Comparison of ENCODE assay signal across 9 mouse cellular contexts in genomic region chr9:106478101-106478500, GRCm38 (mm10). TPM values are rescaled to one million over a fixed set of nuclear protein-coding genes. Genes with fewer than 3 reads are reported as not detected.
DNase-seq lines count a peak whose midpoint lies in the region; ATAC-seq and TF ChIP-seq lines count a peak whose summit lies in the region.
"Had no signal": no experiment of that assay in that cellular context is flagged by ENCODE, and none has a peak within 500 bp of the region (broad histone marks: within the 10 kb centered on the region; RNA-seq: fewer than 3 reads in every experiment).

No protein-coding gene starts in this region.

- 76% methylated on average over 9 of the region's 9 CpGs for WGBS in lung, embryonic 14.5 days
- WGBS in heart, embryonic 13.5 days: 71% methylated on average over 9 of the region's 9 CpGs
- WGBS in liver, embryonic 16.5 days (ENCODE audit: insufficient replicate concordance): 57% methylated on average over 9 of the region's 9 CpGs

- peaks cover 15% of the 10 kb centered on the region for H3K4me1 ChIP-seq in lung, embryonic 14.5 days (ENCODE audit: insufficient read depth)
- H3K4me1 ChIP-seq in heart, embryonic 13.5 days: peaks cover 37% of the 10 kb centered on the region
- H3K4me1 ChIP-seq in liver, embryonic 16.5 days (ENCODE audit: control insufficient read depth, low read depth, low read length): peaks cover 30% of the 10 kb centered on the region

- peak overlapping the region; percentile 63; the same call in 1 of the 2 replicates for H3K9ac ChIP-seq in lung, embryonic 14.5 days
- peak overlapping the region; percentile 85 for H3K9ac ChIP-seq in heart, embryonic 13.5 days
- peak overlapping the region; percentile 46; the same call in 1 of the 2 replicates for H3K9ac ChIP-seq in liver, embryonic 16.5 days (ENCODE audit: low read depth, low read length)

- DNase-seq in adrenal gland, postnatal 10 days: peak; percentile 1
- no peak for DNase-seq in adrenal gland, postnatal 25 days
- no peak for DNase-seq in lung, embryonic 14.5 days
- no peak for DNase-seq in lung, postnatal 4 days
- no peak for DNase-seq in embryo, embryonic 11 days
- DNase-seq in natural killer cell, adult 2 months (ENCODE audit: low spot score in 2 of 2): no peak

- H3K27me3 ChIP-seq in lung, embryonic 14.5 days (ENCODE audit: insufficient read depth, low read length): no peaks in the 10 kb centered on the region
- peaks cover 4% of the 10 kb centered on the region; the same call in 1 of the 2 replicates for H3K27me3 ChIP-seq in heart, embryonic 13.5 days (replicated peaks)
- no peaks in the 10 kb centered on the region for H3K27me3 ChIP-seq in liver, embryonic 16.5 days (ENCODE audit: control insufficient read depth, insufficient read depth, low read depth, low read length)

- no peak overlapping the region for H3K27ac ChIP-seq in lung, embryonic 14.5 days (ENCODE audit: low read depth)
- H3K27ac ChIP-seq in heart, embryonic 13.5 days (replicated peaks): no peak overlapping the region
- no peak overlapping the region for H3K27ac ChIP-seq in liver, embryonic 16.5 days (ENCODE audit: low read length)

- peak overlapping the region; percentile 91 for H3K4me2 ChIP-seq in lung, embryonic 14.5 days
- H3K4me2 ChIP-seq in heart, embryonic 13.5 days: peak overlapping the region; percentile 99
- peak overlapping the region; percentile 91 for H3K4me2 ChIP-seq in liver, embryonic 16.5 days (ENCODE audit: low read depth, low read length)

- ATAC-seq in lung, embryonic 14.5 days (ENCODE audit: insufficient read depth): no peak
- ATAC-seq in heart, embryonic 13.5 days (ENCODE audit: extremely low read depth, insufficient number of reproducible peaks, low FRiP score, low TSS enrichment): no peak
- ATAC-seq in liver, embryonic 16.5 days (ENCODE audit: low read depth): no peak

- no peaks in the 10 kb centered on the region for H3K9me3 ChIP-seq in lung, embryonic 14.5 days (ENCODE audit: low read depth, low read length)
- H3K9me3 ChIP-seq in heart, embryonic 13.5 days: no peaks in the 10 kb centered on the region
- no peaks in the 10 kb centered on the region for H3K9me3 ChIP-seq in liver, embryonic 16.5 days (replicated peaks; ENCODE audit: control insufficient read depth, low read length)

- TF ChIP-seq CTCF in lung, embryonic 14.5 days (IDR thresholded peaks at IDR 0.05; ENCODE audit: low read depth): no peak

- H3K36me3 ChIP-seq in lung, embryonic 14.5 days (ENCODE audit: insufficient read depth): peaks cover 21% of the 10 kb centered on the region
- peaks cover 31% of the 10 kb centered on the region for H3K36me3 ChIP-seq in heart, embryonic 13.5 days
- no peaks in the 10 kb centered on the region; the same call in none of the 2 replicates for H3K36me3 ChIP-seq in liver, embryonic 16.5 days (ENCODE audit: control insufficient read depth, insufficient read depth)

- peak overlapping the region; percentile 60 for H3K4me3 ChIP-seq in lung, embryonic 14.5 days (ENCODE audit: low read depth, low read length)
- H3K4me3 ChIP-seq in heart, embryonic 13.5 days: peak overlapping the region; percentile 75
- peak overlapping the region; percentile 67 for H3K4me3 ChIP-seq in liver, embryonic 16.5 days (ENCODE audit: low read depth, low read length)

RNA-seq across cellular contexts. Expression of gene Parp3, which starts 1.4 kb away (rescaled TPM):
- total RNA-seq in adrenal gland, postnatal 10 days (2021): 10 to 100 TPM; 14.4 to 28.6 TPM
- 37.4 and 38.7 TPM in 2 replicates for total RNA-seq in adrenal gland, postnatal 25 days (2021)
- 1.6 and 2.4 TPM in 2 replicates for polyA plus RNA-seq in lung, embryonic 14.5 days (2014; fragmentation: Nextera tagmentation; extraction: Ambion mirVana)
- polyA plus RNA-seq in heart, embryonic 13.5 days (2015; fragmentation: Nextera tagmentation; extraction: Ambion mirVana): 1.2 and 1.6 TPM in 2 replicates
- 1.3 TPM in 2 replicates for polyA plus RNA-seq in liver, embryonic 16.5 days (2015; fragmentation: Nextera tagmentation; extraction: Ambion mirVana)

RNA-seq across cellular contexts. Expression of gene Rrp9, which starts 2.3 kb away (rescaled TPM):
- 10 to 100 TPM; 25.9 to 37.0 TPM for total RNA-seq in adrenal gland, postnatal 10 days (2021)
- total RNA-seq in adrenal gland, postnatal 25 days (2021): 35.9 and 41.5 TPM in 2 replicates
- 45.2 and 52.7 TPM in 2 replicates for polyA plus RNA-seq in lung, embryonic 14.5 days (2014; fragmentation: Nextera tagmentation; extraction: Ambion mirVana)
- polyA plus RNA-seq in heart, embryonic 13.5 days (2015; fragmentation: Nextera tagmentation; extraction: Ambion mirVana): 29.2 and 29.7 TPM in 2 replicates
- 16.3 and 16.4 TPM in 2 replicates for polyA plus RNA-seq in liver, embryonic 16.5 days (2015; fragmentation: Nextera tagmentation; extraction: Ambion mirVana)

RNA-seq across cellular contexts. Expression of gene Gpr62, which starts 12.4 kb away (rescaled TPM):
- total RNA-seq in adrenal gland, postnatal 10 days (2021): under 1 TPM; 0.27 to 0.48 TPM
- 0.21 TPM in 1 of 2 replicates, not detected in the other for total RNA-seq in adrenal gland, postnatal 25 days (2021)
- polyA plus RNA-seq in lung, embryonic 14.5 days (2014; fragmentation: Nextera tagmentation; extraction: Ambion mirVana): 0.26 and 0.34 TPM in 2 replicates
- polyA plus RNA-seq in heart, embryonic 13.5 days (2015; fragmentation: Nextera tagmentation; extraction: Ambion mirVana): 0.19 and 0.31 TPM in 2 replicates
- 0.04 TPM in 1 of 2 replicates, not detected in the other for polyA plus RNA-seq in liver, embryonic 16.5 days (2015; fragmentation: Nextera tagmentation; extraction: Ambion mirVana)

RNA-seq across cellular contexts. Expression of gene Iqcf1, which starts 21.7 kb away (rescaled TPM):
- total RNA-seq in adrenal gland, postnatal 10 days (2021): not detected
- total RNA-seq in adrenal gland, postnatal 25 days (2021): not detected in 2 replicates
- polyA plus RNA-seq in lung, embryonic 14.5 days (2014; fragmentation: Nextera tagmentation; extraction: Ambion mirVana): not detected in 2 replicates
- polyA plus RNA-seq in heart, embryonic 13.5 days (2015; fragmentation: Nextera tagmentation; extraction: Ambion mirVana): not detected in 2 replicates
- not detected in 2 replicates for polyA plus RNA-seq in liver, embryonic 16.5 days (2015; fragmentation: Nextera tagmentation; extraction: Ambion mirVana)
- total RNA-seq: left cerebral cortex, postnatal 36 days had no signal

RNA-seq across cellular contexts. Expression of gene Pcbp4, which starts 25.0 kb away (rescaled TPM):
- total RNA-seq in adrenal gland, postnatal 10 days (2021): 10 to 100 TPM; 28.6 to 42.5 TPM
- total RNA-seq in adrenal gland, postnatal 25 days (2021): 26.8 and 29.9 TPM in 2 replicates
- polyA plus RNA-seq in lung, embryonic 14.5 days (2014; fragmentation: Nextera tagmentation; extraction: Ambion mirVana): 95.9 and 109 TPM in 2 replicates
- polyA plus RNA-seq in heart, embryonic 13.5 days (2015; fragmentation: Nextera tagmentation; extraction: Ambion mirVana): 82.0 and 85.0 TPM in 2 replicates
- polyA plus RNA-seq in liver, embryonic 16.5 days (2015; fragmentation: Nextera tagmentation; extraction: Ambion mirVana): 5.1 and 6.0 TPM in 2 replicates
